Mouse (Mus musculus): ENCODE measurements around the gene Hectd2. TPM values are rescaled to one million over a fixed set of nuclear protein-coding genes. Genes with fewer than 3 reads are reported as not detected.

The Hectd2 gene
- total RNA-seq, 2 experiments from 2014 or later, result 1.3 to 3.4 TPM

DNA sequence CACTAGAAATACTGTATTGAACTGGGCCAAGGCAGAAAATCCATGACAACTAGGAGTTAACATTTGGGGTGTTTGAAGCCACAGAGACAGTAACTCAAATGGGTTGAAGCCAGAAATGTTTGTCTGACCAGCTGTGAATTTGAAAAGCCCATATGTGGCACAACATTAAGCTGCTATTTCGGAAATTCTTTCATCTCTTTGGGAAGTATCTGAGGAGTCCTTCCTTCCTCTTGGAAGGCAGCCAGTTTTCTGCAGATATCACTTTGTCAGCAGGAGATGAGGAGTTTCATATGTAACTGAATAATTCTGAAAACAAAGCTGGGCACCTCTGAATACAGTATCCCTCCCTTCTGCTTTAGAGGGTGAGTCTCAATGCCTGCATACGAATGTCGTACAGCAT is 86.7 kb downstream of the Hectd2 start:
- ATAC-seq (replicated peaks; ENCODE audit: poor library complexity), result no peak

DNA sequence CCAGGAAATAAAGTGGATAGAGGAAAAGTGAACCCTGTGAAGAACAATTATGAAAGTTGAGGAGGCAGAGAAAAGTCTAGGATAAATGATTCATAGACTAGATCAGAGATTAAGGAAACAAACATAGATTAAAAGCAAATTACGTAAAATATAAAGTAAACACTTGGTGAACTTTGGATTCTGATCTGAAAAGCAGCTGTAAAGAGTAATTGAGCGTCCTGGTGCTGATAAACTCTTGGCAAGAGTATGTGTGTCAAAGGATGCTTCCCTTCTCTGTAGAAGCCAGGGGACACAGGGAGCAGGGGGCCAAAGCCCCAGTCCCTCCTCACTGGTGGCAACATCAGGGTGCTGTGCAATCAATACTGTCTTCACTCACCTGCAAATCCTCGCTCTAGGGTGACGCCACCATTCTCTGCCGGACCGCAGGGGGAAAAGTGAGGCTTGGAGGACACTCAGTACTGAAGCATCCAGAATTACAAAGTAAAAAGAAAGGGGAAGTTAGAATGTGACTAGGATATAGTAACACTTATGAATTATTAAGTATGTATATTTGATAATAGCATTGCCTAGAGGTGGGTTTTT is 91.0 kb downstream of the Hectd2 start:
- ATAC-seq (replicated peaks; ENCODE audit: poor library complexity), result no peak

DNA sequence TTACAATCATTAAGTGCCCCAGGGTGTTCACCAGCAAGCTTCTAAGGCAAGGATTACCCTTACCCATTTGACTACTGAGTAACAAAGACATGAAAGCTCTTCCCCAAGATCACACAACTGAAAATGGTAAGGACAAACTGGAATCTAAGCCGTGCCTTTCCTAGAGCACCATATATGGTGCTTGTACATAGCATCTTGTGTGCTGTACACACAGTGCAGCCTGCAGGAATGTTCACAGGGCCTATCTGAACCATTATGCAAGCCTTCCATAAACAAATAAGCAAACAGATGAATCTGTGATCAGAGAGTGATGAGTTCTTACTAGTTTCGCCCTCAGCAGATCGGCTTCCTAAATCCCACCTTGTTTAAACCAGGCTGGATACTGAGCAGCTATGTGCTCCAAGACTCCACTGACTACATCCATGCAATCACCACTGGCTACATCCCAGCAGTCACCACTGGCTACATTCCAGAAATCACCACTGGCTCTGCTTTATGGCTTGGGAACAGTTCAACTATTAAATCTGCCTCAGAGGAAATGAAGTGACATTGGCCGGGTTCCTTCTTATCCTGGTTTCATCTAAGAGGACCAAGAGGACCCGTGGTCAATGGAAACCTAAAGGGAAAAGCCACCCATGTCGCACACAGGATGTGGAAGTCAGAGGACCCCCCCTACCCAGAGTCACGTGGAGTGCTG is 91.8 kb downstream of the Hectd2 start:
- ATAC-seq (replicated peaks; ENCODE audit: poor library complexity), result no peak

DNA sequence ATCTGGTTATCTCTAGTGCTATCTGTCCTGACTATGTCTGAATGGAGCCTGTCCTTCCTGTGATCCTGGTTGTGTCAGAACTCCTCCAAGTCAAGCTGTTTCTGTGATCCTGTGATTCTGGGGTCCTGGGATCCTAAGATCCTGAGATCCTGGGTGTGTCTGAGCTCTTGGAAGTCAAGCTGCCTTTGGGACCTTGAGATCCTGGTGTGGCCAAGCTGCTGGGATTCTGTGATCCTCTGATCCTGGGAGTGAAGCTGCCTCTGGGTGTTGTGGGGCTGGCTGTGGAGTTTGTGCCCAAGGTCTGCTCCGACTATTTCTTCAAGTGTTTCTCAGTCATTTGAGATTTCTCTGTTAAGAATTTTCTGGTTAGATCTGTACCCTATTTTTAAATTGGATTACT is 98.2 kb downstream of the Hectd2 start:
- ATAC-seq (replicated peaks; ENCODE audit: poor library complexity), result no peak

DNA sequence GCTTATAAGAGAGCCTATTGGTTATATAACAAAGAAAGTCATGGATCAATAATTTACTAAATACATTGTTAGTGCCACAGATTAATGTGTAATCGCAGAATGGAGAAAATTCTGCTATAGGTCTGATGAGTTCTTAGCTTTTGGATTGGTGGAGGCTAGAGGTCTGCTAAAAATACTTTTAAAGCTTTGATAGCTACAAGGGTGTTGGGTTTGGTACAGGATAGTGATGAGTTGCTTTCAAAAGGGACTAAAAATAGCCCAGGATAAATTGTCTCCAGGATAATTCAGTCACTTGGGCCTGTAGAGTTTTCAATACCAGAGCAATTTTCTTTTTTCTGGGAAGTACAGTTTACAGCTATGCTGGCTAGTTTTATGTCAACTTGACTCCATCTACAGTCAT is 108.3 kb downstream of the Hectd2 start:
- no peak for ATAC-seq (replicated peaks; ENCODE audit: poor library complexity)

DNA sequence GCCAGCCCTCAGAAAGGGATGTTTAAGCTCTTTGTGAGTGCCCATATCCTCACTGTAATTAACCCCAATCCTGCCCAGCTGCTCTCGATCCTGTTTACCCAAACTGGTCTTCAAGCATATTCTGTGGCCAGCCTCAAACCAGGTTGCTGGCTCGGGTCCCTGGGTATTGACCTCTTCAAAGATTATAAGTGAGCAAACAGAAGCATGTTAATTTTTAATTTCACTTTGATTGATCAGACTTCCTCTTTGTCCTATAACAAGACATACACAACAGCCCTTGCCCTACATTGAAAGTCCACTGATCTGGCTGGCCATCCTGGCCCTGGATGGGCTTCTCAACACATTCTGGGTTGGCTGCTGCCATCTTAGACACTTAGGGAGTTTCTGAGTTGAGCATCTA is 109.5 kb downstream of the Hectd2 start:
- no peak for ATAC-seq (replicated peaks; ENCODE audit: poor library complexity)

DNA sequence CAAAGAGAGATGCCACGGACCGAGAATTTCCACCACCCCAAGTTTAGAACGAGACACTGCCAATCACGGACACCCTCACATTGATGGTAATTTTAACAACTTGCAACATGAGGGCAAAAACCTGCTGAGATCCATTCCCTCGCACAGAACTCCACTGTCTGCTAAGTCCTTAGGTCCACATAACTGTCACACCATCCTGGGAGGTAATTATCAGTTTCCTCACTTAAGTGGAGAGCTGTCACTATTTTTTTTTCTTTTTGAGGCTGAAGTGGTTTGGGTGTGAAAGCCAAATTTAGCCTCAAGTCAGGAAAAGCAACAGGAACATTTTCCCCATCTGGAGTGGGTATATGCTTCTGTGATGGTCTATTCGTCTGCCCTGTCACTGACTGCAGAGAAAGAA is 110.0 kb downstream of the Hectd2 start:
- ATAC-seq (replicated peaks; ENCODE audit: poor library complexity), result no peak

DNA sequence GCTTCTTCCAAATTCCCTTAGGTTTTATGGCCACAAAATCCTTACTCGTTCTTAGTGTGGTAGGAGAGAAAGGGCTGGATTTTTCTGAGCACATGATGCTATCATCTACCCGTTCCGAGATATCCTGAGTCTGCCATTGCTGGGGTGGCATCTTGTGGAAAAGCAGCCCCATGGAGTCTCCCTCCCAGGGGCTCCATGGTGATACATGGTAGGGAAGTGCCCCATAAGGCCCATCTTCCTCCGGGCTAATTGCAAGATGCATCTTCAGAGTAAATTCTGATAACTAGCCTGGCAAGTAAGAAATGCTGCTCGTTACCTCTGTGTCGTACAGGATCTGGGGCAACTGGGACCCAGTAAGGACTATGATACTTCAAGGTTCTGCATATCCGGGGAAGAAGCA is 110.8 kb downstream of the Hectd2 start:
- ATAC-seq (replicated peaks; ENCODE audit: poor library complexity), result no peak

DNA sequence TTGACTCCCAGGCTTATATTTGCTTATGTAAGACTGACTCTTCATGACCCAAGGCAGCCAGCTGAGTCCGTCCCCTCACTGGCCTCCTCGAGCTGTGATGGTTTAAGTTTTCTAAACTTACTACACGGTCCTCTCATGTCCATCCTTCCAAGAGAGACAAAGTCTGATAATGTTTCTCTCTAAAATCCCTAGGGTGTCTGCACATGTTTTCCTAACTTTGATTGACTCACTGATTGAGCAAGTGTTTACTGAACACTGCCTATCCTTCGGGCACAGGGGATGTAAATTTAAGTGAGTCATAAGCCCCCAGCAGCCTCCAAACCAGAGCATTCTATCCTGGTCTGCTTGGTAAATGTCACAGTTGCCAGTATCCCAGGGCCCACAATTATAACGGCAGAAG is 111.2 kb downstream of the Hectd2 start:
- ATAC-seq (replicated peaks; ENCODE audit: poor library complexity), result no peak

DNA sequence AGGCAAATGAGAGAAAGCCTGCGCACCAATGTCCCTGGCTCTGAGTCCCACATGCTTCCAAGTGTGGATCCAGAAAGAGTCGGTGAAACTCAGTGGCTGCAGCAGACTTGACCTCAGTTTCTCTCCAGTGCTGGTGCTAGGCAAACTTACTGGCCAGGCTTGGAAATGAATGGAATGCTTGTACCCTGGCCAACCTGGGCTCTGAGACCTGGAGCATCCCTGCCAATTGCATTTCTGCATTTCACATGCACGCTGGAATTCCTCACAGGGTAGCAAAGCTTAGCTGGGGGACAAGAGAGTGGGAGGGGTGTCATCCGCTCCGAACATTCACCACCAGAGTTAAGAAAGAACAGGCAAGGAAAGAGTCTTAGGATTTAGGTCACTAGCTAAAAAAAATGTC is 112.0 kb downstream of the Hectd2 start:
- no peak for ATAC-seq (replicated peaks; ENCODE audit: poor library complexity)

DNA sequence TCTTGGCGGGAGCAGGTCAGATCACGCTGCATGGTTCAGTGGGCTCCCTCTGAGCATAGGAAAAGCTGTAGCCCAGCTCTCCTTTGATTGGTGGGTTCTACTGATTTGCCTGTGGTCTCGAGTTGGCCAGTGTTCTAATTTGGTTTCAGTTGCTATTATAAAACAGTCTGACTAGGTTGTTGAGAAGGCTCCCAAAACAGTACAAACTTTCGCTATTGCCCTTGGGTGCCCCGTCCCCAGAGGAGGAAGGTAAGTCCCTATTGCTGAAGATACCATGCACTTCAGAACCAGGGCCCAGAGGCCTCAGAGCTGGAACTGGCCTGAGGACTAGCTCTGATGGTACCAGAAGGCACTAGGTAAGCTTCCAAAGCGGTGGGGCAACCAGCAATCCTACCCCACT is 112.9 kb downstream of the Hectd2 start:
- ATAC-seq (replicated peaks; ENCODE audit: poor library complexity), result no peak

DNA sequence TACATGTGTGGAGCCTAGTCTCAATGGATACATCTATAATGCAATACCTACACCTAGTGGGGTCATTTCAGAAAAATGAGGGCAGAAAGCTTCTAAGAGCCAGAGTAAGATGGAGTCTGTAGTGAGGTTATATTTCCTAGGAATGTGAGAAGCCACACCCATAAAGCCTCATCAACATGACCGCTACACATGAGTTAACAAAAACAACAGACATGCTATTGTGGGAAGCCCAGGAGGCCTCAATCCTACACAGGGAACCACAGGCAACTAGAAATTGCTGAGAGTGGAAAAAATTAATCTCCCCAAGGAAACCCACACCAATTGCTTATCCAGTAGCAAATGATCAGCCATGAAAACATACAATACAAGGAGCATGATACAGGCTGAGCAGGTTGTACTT is 113.7 kb downstream of the Hectd2 start:
- no peak for ATAC-seq (replicated peaks; ENCODE audit: poor library complexity)

DNA sequence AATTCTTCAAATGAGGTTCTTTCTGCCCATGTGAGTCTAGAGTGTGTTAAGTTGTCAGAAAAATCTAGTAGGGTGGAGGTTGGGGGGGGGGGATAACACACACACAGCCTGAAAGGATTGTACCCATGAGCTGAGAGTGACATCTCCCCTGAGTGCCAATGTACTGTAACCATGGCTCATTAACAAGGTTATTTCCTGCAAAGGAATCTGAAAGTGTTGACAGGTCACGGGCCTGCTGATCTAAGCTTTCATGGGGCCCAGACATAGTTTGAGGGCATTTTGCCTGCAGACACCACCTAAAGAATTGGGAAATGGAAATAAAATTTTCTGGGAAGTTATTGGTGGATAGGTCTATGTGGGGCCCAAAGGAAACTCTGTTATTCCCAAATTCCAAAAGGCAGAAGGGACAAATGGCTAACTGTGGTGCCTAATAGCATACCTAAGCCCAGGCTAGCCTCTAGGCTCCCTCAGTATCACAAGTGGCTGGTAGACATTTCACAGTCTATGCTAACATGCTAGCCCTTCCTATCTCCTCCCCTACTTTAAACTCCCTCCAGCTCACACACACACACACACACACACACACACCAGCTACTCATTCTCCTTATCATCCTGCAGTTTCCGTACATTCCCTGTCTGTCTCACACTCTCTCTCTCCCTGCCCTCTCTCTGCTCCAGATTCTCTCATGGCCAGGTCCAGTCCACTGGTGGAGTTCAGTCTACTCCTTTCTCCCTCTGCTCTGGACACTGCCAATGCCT is 114.6 kb downstream of the Hectd2 start:
- no peak for ATAC-seq (replicated peaks; ENCODE audit: poor library complexity)

DNA sequence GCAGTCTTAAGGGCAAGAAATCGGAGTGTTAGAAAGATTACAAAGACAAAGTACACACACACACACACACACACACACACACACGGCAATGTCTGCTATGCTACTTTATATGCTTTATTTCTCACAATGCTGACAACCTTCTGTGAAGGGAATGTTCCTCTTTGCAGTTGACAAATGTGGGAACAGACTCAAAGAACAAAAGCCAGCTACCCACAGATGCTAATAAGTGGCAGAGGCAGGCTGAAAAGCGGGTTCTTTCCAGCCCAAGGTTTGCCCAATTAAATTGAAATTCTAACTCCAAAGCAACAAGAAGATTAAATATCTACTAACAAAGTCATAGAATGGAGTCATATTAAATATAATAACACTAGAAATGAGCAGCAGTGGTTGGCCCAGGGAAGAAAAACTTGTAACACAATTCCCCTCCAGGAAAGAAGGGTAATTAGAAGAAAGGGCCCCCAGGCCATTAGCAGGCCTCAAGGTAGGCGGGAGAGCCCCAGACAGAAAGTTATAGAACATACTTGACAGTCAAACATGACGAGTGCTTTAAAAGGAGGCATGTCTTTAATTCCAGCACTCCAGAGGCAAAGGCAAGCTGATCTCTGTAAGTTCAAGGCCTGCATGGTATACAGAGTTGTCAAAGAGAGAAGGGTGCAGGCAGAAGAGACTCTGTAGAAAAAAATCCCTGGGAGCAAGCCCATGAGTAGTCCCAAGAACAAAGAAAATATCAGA is 115.4 kb downstream of the Hectd2 start:
- no peak for ATAC-seq (replicated peaks; ENCODE audit: poor library complexity)

Other genes starting within 250 kb of the Hectd2 start
- 71.8 and 81.7 TPM in 2 replicates for gene Pcgf5, start 206.3 kb upstream of the Hectd2 start, total RNA-seq (2015)
- gene Pcgf5, start 206.3 kb upstream of the Hectd2 start, total RNA-seq (2017), result 58.1 and 70.2 TPM in 2 replicates
- not detected in 2 replicates for gene Ppp1r3c, start 182.0 kb downstream of the Hectd2 start, total RNA-seq (2015)
- gene Ppp1r3c, start 182.0 kb downstream of the Hectd2 start, total RNA-seq (2017), result not detected in 2 replicates